Mouse (Mus musculus): ENCODE data around the gene Fancc. TPM values are rescaled to one million over a fixed set of nuclear protein-coding genes. Genes with fewer than 3 reads are reported as not detected.

Gene Fancc
- polyA plus RNA-seq, 1 experiment from 2014 or later: 16.1 TPM

- ATAC-seq (replicated peaks): no peak
- H3K36me3 ChIP-seq (replicated peaks): peaks cover 29% of the 10 kb centered on the region
Observed at GRCm38 (mm10) chr13:63529602-63530370, 32.7 kb upstream of the Fancc start.

DNA sequence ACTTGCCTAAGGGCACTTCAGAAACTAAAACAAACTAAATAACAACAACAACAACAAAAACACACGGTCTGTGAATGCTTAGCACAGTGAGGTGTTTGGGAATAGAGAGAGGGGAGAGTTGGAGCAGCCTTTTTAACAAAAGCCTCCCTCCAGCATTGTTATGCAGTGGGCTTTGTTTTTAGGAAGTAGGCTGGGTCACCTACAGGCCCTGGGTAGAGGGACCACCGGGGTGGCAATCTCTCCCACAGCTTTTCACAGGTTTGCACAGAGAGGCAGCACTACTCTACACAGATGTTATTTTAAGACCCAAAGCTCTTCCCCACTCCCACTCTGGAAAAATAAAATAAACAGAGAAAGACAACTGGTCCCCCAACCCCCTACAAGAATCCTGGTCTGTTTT lies 31.8 kb upstream of the Fancc start:
- Histone ChIP-seq H3K9ac (no peak overlapping the region), H3K27ac (no peak overlapping the region)
- WGBS: 15% methylated on average over 2 of the region's 2 CpGs

More at GRCm38 (mm10) chr13:63529602-63530370, 32.7 kb upstream of the Fancc start:
- H3K9ac ChIP-seq: no peak overlapping the region
- H3K4me1 ChIP-seq: peaks cover 32% of the 10 kb centered on the region
- H3K27me3 ChIP-seq (replicated peaks): no peaks in the 10 kb centered on the region
- H3K27ac ChIP-seq: no peak overlapping the region
- 47% methylated on average over 3 of the region's 3 CpGs for WGBS
- no peaks in the 10 kb centered on the region for H3K9me3 ChIP-seq
- H3K4me2 ChIP-seq: no peak overlapping the region
- H3K4me3 ChIP-seq: no peak overlapping the region

GRCm38 (mm10) chr13:63528164-63528675 lies 31.1 kb upstream of the Fancc start:
- peak; percentile 43; the same call in 1 of the 2 replicates for ATAC-seq (replicated peaks)
- Histone ChIP-seq H3K4me2 (no peak overlapping the region), H3K9ac (no peak overlapping the region), H3K36me3 (replicated peaks) (peaks cover 26% of the 10 kb centered on the region), H3K9me3 (no peaks in the 10 kb centered on the region), H3K4me1 (peaks cover 32% of the 10 kb centered on the region), H3K4me3 (no peak overlapping the region), H3K27me3 (replicated peaks) (no peaks in the 10 kb centered on the region), H3K27ac (no peak overlapping the region)
- 20% methylated on average over 5 of the region's 5 CpGs for WGBS

More for the DNA sequence above, 31.8 kb upstream of the Fancc start:
- H3K4me2 ChIP-seq: no peak overlapping the region
- peaks cover 32% of the 10 kb centered on the region for H3K4me1 ChIP-seq
- no peaks in the 10 kb centered on the region for H3K27me3 ChIP-seq (replicated peaks)
- no peak for ATAC-seq (replicated peaks)
- H3K4me3 ChIP-seq: no peak overlapping the region
- no peaks in the 10 kb centered on the region for H3K9me3 ChIP-seq
- peaks cover 29% of the 10 kb centered on the region for H3K36me3 ChIP-seq (replicated peaks)

GRCm38 (mm10) chr13:63525571-63526197 lies 28.6 kb upstream of the Fancc start:
- 68% methylated on average over 11 of the region's 11 CpGs for WGBS
- Histone ChIP-seq H3K4me3 (no peak overlapping the region), H3K9me3 (no peaks in the 10 kb centered on the region), H3K4me2 (no peak overlapping the region), H3K4me1 (peaks cover 32% of the 10 kb centered on the region), H3K9ac (no peak overlapping the region), H3K27ac (no peak overlapping the region), H3K36me3 (replicated peaks) (peaks cover 23% of the 10 kb centered on the region; the same call in 1 of the 2 replicates), H3K27me3 (replicated peaks) (no peaks in the 10 kb centered on the region)
- ATAC-seq (replicated peaks): no peak

DNA sequence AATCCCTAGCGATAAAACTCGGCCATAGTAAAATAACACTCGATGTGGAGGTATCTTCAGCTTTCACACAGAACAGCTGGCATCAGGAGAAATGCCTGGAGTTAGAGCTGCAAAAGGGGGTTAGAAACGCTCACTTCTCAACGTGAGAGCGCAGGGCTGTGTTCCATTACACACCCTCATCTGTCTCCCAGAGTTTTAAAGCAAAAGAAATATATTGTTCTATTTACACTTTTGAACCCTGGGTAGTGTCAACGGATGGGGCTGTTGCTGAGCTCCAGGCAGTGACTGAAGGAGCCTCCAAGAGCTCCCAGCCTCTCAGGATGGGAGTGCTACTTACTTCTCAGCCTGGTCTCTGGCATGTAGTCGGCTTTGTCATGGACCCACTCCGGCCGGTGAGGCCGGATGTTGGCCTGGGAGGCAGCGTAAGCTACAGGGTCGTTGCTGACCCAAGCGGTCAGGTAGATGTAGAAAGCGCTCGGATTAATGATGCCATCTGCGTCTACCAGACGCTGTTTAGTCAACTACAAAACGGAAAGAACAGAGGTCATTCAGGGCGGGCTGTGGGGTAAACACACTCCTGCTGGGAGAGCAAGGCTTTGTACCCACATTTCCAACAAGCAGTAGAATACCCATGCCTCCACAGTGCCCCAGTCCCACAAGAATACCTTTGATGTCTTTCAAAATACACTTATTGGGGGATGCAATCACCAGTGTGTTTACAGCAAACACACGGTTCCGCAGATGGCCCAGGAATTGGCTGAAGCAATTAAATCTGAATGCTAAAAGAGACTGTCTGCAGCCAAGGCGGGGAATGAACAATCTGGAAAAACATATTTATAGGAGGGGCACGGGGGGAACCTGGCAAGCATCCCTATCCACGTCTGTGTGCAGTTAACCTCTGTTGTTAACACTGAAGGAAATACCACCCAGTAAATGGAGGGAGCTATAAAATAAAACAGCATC lies 27.8 kb upstream of the Fancc start:
- Histone ChIP-seq H3K4me2 (no peak overlapping the region), H3K9ac (no peak overlapping the region), H3K9me3 (no peaks in the 10 kb centered on the region), H3K4me1 (peaks cover 32% of the 10 kb centered on the region), H3K27me3 (replicated peaks) (no peaks in the 10 kb centered on the region), H3K36me3 (replicated peaks) (peaks cover 26% of the 10 kb centered on the region; the same call in 1 of the 2 replicates), H3K27ac (no peak overlapping the region), H3K4me3 (no peak overlapping the region)
- WGBS: 65% methylated on average over 25 of the region's 25 CpGs
- ATAC-seq (replicated peaks): no peak

GRCm38 (mm10) chr13:63524061-63524460 lies 27.0 kb upstream of the Fancc start:
- H3K36me3 ChIP-seq (replicated peaks): peaks cover 31% of the 10 kb centered on the region; the same call in 1 of the 2 replicates
- H3K4me3 ChIP-seq: no peak overlapping the region
- H3K27ac ChIP-seq: no peak overlapping the region
- no peak overlapping the region for H3K4me2 ChIP-seq
- peaks cover 27% of the 10 kb centered on the region for H3K4me1 ChIP-seq
- WGBS: 52% methylated on average over 2 of the region's 2 CpGs
- ATAC-seq (replicated peaks): no peak
- no peak overlapping the region for H3K9ac ChIP-seq
- H3K9me3 ChIP-seq: no peaks in the 10 kb centered on the region
- H3K27me3 ChIP-seq (replicated peaks): no peaks in the 10 kb centered on the region

DNA sequence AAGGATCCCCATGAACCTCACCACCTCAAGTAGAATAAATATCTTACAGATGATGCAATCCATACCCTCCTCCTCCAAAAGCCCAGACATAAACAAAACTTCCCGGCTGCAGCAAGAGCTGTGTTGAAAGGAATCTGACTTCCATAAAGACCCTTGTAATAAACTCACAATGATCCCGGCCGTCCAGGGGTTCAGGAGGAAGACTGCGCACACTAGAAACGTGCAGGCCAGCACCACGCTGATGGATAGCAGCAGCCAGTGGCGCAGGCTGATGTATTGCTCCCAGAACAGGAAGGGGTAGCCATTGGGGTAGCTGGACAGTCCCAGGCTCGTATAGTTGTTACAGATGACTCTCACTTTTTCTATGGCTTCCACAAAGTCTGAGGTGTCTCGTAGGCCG lies 25.8 kb upstream of the Fancc start:
- H3K27ac ChIP-seq: no peak overlapping the region
- peaks cover 15% of the 10 kb centered on the region; the same call in 1 of the 2 replicates for H3K4me1 ChIP-seq
- H3K36me3 ChIP-seq (replicated peaks): peaks cover 36% of the 10 kb centered on the region
- H3K4me3 ChIP-seq: no peak overlapping the region
- H3K9me3 ChIP-seq: no peaks in the 10 kb centered on the region
- no peak overlapping the region for H3K4me2 ChIP-seq
- ATAC-seq (replicated peaks): no peak
- WGBS: 74% methylated on average over 10 of the region's 10 CpGs
- no peaks in the 10 kb centered on the region for H3K27me3 ChIP-seq (replicated peaks)
- H3K9ac ChIP-seq: no peak overlapping the region

DNA sequence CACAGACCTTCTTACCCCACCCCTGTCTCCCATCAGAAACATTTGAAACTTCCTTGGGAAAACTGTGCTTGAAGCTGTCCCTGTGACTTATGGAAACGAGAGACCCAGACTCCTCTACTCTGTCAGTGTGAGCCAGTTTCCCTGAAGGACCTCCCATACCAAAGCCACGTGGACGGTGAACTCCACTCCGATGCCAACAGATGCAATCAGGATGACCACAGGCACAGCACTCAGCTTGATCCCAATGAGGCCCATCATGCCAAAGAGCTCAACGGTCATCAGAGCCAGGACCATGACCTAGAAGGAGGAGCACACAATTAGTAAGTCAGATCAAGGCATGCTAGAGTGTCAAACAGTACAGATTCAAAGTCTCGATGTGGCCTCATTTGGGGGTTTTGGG lies 23.0 kb upstream of the Fancc start:
- H3K4me2 ChIP-seq: no peak overlapping the region
- 92% methylated on average over 6 of the region's 6 CpGs for WGBS
- H3K27me3 ChIP-seq (replicated peaks): no peaks in the 10 kb centered on the region
- no peak overlapping the region for H3K4me3 ChIP-seq
- no peak for ATAC-seq (replicated peaks)
- no peak overlapping the region for H3K9ac ChIP-seq
- H3K4me1 ChIP-seq: peaks cover 6% of the 10 kb centered on the region
- H3K36me3 ChIP-seq (replicated peaks): peaks cover 34% of the 10 kb centered on the region
- H3K9me3 ChIP-seq: no peaks in the 10 kb centered on the region
- no peak overlapping the region for H3K27ac ChIP-seq

DNA sequence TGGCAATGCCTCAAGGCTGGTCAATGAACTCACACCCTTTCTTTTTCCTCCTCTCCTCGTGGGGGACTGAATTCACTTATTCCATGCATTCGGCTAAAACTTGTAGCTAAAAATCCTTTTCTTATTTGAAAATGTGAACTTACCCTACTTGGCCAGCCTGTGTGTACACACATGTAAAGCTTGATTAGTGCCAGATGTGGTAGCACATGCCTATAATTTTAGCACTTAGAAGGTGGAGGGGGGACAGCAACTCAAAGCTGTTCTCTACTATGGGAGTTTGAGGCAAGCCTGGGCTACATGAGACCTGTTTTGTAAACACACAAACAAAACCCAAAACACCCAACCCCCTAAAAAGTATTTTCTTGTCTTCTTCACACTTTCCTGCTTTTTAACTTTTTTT lies 19.5 kb upstream of the Fancc start:
- Histone ChIP-seq H3K9me3 (no peaks in the 10 kb centered on the region), H3K4me3 (no peak overlapping the region), H3K4me1 (peaks cover 18% of the 10 kb centered on the region), H3K27ac (no peak overlapping the region), H3K9ac (no peak overlapping the region), H3K27me3 (replicated peaks) (no peaks in the 10 kb centered on the region), H3K4me2 (no peak overlapping the region), H3K36me3 (replicated peaks) (peaks cover 28% of the 10 kb centered on the region)
- no peak for ATAC-seq (replicated peaks)
- WGBS: 70% methylated on average over 2 of the region's 2 CpGs

- no peak for ATAC-seq (replicated peaks)
- H3K36me3 ChIP-seq (replicated peaks): peaks cover 29% of the 10 kb centered on the region
- H3K4me1 ChIP-seq: peaks cover 18% of the 10 kb centered on the region
Observed at GRCm38 (mm10) chr13:63515542-63515941, 18.5 kb upstream of the Fancc start.

DNA sequence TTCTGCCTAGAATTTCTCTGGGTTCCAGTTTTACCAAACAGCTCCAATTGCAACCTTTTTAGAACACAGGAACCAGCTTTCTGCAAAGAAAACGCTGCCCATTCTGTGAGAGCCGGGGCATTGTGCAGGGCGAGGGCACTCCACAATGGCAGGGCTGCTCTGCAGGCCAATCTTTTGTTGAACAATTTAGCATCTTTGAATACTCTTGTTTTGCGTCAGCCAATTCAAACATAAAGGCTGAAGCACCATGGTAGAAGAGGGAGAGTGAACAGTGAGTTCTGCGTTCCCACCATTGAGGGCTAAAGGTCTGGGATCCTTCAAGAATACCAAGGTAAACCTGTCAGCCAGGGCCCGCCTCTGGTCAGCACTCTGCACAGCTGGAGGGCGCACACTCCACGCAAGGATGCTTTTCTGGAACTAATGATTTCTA lies 17.9 kb upstream of the Fancc start:
- H3K9me3 ChIP-seq: no peaks in the 10 kb centered on the region
- peak; percentile 38; the same call in 1 of the 2 replicates for ATAC-seq (replicated peaks)
- H3K4me3 ChIP-seq: no peak overlapping the region
- peaks cover 32% of the 10 kb centered on the region for H3K36me3 ChIP-seq (replicated peaks)
- peak overlapping the region; percentile 40; the same call in 1 of the 2 replicates for H3K27ac ChIP-seq
- WGBS: 13% methylated on average over 8 of the region's 8 CpGs
- H3K27me3 ChIP-seq (replicated peaks): no peaks in the 10 kb centered on the region
- H3K4me1 ChIP-seq: peaks cover 18% of the 10 kb centered on the region
- no peak overlapping the region for H3K9ac ChIP-seq
- H3K4me2 ChIP-seq: no peak overlapping the region

More at GRCm38 (mm10) chr13:63515542-63515941, 18.5 kb upstream of the Fancc start:
- no peak overlapping the region for H3K4me2 ChIP-seq
- 70% methylated on average over 5 of the region's 5 CpGs for WGBS
- no peak overlapping the region for H3K27ac ChIP-seq
- no peak overlapping the region for H3K4me3 ChIP-seq
- H3K9me3 ChIP-seq: no peaks in the 10 kb centered on the region
- H3K9ac ChIP-seq: no peak overlapping the region
- no peaks in the 10 kb centered on the region for H3K27me3 ChIP-seq (replicated peaks)
